Mouse (Mus musculus) mouse trophoblast stem cell (cell line): ENCODE measurements around the gene Prss33.

Experiments used
- in situ Hi-C, 2 experiments: fragments of 300-500 bp; cut with MseI, MboI; formaldehyde crosslinking; loops; 2 replicates in 1 of 2; 3 replicates in 1 of 2; pipeline ENCODE4 v1.15.1; 2025

Prss33 gene

GRCm38 (mm10) chr17:23828271-23829001, 7.4 kb downstream of the Prss33 start:
- in situ Hi-C loops = no loop called here

DNA sequence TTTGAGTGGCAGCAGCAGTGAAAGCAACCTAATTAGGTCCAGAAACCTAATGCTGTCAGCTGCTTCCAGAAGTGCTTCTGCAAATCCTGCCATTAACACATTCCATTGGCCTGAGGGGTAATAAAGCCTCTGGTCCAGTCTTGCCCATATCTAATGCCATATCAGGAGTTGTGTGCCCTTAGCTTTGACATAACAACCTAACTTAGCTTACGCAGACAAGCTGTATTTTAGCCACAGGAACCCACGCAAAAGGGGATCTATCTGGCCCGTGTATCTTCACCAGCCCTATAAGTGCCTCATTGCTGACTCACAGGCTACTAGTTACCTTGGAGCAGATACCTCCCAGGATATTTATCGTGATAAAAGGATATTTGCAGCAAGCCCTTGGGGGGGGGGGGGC, 10.3 kb downstream of the Prss33 start:
- in situ Hi-C loops = no loop called here

DNA sequence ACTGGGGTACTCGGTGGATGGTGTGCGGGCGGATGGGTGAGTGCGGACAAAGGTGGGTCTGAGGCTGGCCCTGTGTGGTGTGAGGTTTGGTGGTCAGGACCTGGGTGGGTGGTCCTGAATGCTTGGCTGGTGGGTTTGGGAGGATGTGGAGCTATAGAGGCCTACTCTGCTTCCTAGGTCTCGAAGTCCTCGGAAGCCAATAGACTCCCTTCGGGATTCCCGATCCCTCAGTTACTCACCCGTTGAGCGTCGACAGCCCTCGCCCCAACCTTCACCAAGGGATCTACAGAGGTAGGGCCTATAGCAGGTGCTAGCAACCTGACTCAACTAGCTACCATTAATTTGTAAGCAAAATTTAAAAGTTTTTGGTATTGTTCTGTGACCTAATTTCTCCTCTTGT, 12.2 kb downstream of the Prss33 start:
- in situ Hi-C loops = no loop called here

DNA sequence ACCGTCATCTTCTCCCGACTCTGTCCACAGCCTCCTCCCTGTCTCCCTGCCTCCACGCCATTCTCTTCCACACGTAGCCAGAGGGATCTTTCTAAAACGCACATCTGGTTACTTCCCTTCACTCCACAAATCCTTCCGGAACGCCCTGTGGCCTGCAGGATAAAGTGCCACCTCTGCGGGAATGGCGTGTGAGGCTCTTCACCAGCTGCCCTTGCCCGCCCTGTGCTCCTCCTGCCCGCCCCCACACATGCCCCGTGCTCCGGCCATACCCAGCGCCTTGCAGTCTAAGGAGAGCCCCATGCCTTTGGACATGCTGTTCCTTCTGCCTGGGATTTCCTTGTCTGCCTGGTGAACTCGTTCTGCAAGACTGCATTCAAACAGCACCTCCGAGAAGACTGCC, 12.8 kb downstream of the Prss33 start:
- in situ Hi-C loops = no loop called here

GRCm38 (mm10) chr17:23822094-23822493, 13.8 kb downstream of the Prss33 start:
- in situ Hi-C loops = no loop called here

DNA sequence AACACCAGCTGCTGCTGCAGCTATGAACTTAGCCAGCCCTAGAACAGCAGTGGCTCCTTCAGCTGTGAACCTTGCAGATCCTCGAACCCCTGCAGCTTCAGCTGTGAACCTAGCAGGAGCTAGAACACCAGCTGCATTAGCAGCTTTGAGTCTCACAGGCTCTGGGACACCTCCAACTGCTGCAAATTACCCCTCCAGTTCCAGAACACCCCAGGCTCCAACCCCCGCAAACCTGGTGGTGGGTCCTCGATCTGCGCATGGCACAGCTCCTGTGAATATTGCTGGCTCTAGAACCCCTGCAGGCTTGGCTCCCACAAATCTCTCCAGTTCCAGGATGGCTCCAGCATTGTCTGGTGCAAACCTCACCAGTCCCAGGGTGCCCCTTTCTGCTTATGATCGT, 15.1 kb downstream of the Prss33 start:
- in situ Hi-C loops = no loop called here

DNA sequence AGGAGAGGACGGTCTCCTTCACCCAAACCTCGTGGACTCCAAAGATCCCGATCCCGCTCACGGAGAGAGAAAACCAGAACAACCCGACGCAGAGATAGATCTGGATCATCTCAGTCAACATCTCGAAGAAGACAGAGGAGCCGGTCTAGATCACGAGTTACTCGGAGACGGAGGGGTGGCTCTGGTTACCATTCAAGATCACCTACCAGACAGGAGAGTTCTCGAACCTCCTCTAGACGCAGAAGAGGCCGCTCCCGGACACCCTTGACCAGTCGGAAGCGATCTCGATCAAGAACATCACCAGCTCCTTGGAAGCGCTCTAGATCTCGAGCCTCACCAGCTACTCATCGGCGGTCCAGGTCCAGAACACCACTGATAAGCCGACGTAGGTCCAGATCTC, 16.6 kb downstream of the Prss33 start:
- in situ Hi-C loops = no loop called here

- in situ Hi-C loops = no loop called here
Measured at GRCm38 (mm10) chr17:23818579-23818978, 17.3 kb downstream of the Prss33 start.

- in situ Hi-C loops = no loop called here
Measured at GRCm38 (mm10) chr17:23815641-23816040, 20.2 kb downstream of the Prss33 start.

GRCm38 (mm10) chr17:23807918-23808317, 27.9 kb downstream of the Prss33 start:
- in situ Hi-C loops = no loop called here

- in situ Hi-C loops = no loop called here
Measured at GRCm38 (mm10) chr17:23806867-23807266, 29.0 kb downstream of the Prss33 start.

DNA sequence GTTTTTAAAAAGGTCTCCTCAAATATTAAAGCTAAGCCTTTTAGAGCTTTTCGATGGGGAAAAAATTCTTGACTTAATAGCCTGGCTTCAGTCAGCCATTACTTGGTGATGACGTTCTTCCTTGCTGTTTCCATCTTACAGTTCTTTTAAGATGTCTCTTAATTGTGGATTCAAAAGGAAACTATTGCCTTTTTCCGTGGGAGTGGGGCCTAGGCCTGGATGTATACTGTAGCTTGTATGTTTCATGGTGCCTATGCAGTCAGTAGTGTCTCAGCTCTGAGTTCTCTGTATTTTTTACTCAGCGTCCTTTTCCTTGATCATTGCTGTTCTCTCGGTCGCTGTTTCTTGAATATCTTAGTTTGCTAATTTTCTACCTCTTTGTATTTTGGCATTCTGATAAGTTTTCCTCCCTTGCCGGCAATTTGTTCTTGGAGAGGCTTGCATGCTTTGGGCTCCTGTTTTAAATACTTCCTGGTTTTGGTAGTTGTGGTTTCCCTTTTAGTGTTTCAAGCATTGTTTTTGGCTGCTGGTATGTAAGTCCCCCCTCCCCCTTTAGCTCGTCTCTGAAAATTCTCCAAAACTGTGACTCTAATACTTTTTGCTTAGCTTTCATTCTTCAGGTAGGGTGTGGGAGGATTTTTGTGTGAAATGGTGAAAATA, 31.3 kb downstream of the Prss33 start:
- in situ Hi-C loops = no loop called here

GRCm38 (mm10) chr17:23803366-23804041, 32.4 kb downstream of the Prss33 start:
- in situ Hi-C loops = no loop called here

DNA sequence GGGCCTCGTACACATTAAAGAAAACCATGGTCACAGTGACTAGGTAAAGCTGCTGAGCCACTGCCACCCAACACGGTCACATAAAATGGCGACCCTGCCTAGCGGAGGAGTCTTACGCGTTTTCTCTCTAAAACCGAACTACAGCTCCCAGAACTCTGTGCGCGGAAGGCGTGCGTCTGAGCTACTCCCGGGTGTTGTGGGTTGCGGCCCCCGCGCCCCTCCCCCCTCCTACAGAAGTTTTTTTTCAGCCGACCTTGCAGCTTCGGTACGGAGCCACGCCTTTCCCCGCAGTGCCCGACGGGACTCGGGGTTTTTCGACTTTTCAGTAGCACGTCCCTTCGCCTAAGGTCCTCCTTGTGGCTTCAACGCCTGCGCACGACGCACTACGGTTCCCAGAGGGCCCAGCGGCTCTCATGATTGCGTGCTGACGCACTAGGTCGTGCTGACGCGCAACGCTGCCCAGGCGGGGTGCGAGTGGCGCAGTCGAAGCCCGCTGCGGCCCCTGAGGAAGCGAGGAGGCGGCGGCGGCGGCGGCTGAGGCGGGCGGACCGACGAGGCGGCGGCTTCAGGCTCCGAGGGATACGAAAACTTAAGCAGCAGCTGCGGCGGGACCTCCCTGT, 33.0 kb downstream of the Prss33 start:
- in situ Hi-C loops = no loop called here

DNA sequence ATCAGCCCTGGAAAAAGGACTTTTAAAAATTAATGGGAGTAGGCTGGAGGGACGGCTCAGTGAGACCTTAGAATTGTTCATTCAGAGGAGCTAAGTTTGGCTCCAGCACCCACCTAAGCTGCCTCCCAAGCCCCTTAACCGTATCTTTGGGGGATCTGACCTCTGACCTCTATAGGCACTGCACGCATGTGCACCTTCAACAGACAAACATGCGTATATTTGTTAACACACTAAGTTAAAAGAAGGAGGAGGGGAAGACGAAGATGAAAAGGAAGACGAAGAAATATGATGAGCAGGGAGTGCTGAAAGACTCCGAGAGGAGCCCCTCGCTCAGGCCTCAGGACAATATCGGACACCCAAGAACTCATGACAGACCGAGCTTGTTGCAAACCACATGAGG, 34.2 kb downstream of the Prss33 start:
- in situ Hi-C loops = no loop called here

DNA sequence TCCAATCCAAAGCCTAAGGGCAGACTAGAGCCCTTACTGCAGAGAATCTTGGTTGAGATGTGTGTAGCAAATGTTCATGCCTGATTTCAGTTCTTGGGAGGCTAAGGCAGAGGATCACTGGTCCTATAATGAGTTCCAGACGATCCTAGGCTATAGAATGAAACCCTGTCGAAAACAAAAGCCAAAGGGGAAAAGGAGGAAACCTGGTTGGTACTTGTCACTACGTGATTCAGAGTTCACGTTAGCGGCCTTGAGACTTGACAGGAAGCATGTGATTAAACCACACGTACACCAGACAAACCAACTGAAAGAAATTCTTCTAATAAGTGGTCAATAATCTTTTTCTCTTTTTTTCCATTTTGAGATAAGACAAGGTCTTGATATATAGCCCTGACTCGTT, 38.5 kb downstream of the Prss33 start:
- in situ Hi-C loops = no loop called here

- in situ Hi-C loops = no loop called here
Measured at GRCm38 (mm10) chr17:23795323-23795722, 40.5 kb downstream of the Prss33 start.

DNA sequence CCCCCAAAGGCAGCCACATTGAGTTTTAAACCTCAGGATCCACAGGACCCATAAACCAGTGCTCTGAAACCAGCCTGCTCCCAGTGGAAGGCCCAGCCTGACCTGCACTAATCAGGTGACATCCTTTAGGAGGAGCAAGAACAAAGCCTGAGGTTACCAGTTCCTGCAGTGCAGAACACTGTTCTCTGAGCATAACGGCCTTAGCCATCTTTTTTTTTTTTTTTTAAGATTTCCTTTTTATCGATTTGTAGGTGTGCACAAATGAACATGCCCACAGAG, 44.8 kb downstream of the Prss33 start:
- in situ Hi-C loops = no loop called here

GRCm38 (mm10) chr17:23790269-23791078, 45.4 kb downstream of the Prss33 start, which contains the start of gene Srrm2:
TSS of gene Srrm2 (plus strand) at chr17:23790532.
- in situ Hi-C loops = no loop called here

DNA sequence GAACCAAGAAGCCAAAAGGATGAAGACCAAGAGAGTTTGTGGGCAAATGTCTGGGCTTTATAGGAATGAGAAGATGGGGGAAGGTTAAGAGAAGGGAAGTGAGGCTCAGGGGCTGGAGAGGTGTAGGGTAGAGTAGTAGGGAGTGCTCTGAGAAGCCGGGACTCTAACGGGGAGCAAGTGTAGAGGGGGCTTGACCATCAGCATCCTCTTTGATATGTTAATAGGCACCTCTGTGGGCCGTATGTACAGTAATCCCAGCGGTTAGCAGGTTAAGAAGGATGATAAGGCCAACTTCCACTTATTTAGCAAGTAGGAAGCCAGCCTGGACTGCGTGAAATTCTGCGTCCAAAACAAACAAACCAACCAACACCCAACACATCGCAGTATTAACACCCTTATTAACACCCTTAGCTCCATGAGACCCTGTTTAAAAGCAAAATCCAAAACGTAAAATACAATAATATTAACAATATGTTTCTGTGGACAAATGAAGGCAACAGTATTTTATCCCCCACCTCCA, 46.0 kb downstream of the Prss33 start:
- in situ Hi-C loops = no loop called here

GRCm38 (mm10) chr17:23788973-23789372, 46.9 kb downstream of the Prss33 start:
- in situ Hi-C loops = no loop called here
